Mouse (Mus musculus) CD4-positive naive resting alpha-beta T cell, adult 76 days (primary cell): ENCODE data around the gene Olfr1328. TPM values are rescaled to one million over a fixed set of nuclear protein-coding genes. Genes with fewer than 3 reads are reported as not detected.

Experiments used
- total RNA-seq: library from RNA; stranded (reverse); gene quantifications from one replicate; pipeline ENCODE4 v1.2.4, GENCODE M21; 2023

Olfr1328 gene
- not detected for total RNA-seq

DNA sequence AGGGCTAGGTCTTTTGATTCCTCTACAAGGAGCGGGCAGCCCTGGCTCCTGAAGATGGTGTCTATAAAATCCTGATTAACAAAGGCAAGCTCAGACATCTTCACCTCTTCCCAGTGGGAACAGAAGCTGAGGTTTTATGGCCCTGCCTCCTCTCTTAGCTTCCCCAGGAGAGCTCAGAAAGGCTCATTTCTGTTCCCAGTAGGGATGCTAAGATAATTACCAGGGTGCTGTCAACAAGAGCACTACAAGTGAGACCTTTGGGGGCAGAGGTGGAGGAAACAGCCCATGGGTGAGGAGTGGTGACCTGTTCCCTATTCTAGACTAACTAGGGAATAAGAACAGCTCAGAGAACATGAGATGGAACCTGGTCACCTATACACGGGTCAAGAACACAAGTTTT lies at the start of gene Olfr1328:
Gene Olfr1328, minus strand, starts transcription at position 101 of the 400 bp plus-strand sequence.

DNA sequence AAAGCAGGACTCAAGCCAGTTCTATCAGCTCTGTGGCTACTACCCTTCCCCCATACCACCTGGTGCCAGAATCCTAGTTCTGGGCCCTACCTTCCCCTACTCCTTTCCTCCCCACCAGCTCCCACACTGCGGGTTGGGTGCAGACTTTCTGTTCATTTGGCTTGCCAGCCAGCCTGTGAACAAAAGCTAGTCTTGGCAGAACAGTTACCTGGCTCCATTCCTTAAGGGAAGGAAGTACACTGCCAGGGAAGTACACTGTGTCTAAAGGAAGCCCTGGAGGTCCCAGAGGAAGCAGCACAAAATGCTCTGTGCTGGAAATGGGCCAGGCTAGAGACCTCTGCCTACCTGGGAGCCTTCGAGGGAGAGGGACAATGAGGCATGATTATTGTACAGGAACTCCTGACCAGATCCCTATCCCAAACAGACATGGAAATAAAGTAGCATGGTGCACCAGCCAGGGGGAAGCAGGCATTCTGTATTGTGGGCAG lies 22.8 kb upstream of the Olfr1328 start, which contains the start of gene Lao1:
Gene Lao1, plus strand, starts transcription at position 438 of the 488 bp plus-strand sequence.

GRCm38 (mm10) chr4:118917365-118917764 lies 21.0 kb downstream of the Olfr1328 start, which contains the start of gene Olfr1329:
TSS of gene Olfr1329 (minus strand) at chr4:118917465.

DNA sequence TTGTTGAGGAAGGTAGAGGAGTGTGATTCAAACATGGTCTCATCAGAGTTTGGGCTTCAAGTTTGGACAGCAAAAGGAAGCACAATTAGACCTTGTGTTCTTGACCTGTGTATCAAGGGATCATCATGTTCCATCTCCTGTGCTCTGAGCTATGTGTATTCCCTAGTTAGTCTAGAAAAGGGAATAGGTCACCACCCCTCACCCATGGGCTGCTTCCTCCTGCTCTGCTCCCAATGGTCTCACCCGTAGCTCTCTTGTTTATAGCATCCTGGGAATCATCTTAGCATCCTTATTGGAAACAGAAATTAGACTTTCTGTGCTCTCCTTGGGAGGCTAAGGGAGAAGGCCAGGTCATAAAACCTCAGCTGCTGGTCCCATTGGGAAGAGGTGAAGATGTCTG lies 50.1 kb downstream of the Olfr1328 start, which contains the start of gene Olfr1330:
Gene Olfr1330, plus strand, starts transcription at position 301 of the 400 bp plus-strand sequence.

Other genes starting within 250 kb of the Olfr1328 start
- not detected for gene Olfr1342, start 245.9 kb downstream of the Olfr1328 start, total RNA-seq
- gene Olfr1341, start 235.1 kb downstream of the Olfr1328 start, total RNA-seq: not detected
- not detected for gene Olfr1340, start 218.5 kb downstream of the Olfr1328 start, total RNA-seq
- not detected for gene Olfr1339, start 206.4 kb downstream of the Olfr1328 start, total RNA-seq
- not detected for gene Olfr1338, start 179.9 kb downstream of the Olfr1328 start, total RNA-seq
- gene Olfr1337, start 156.0 kb downstream of the Olfr1328 start, total RNA-seq: not detected
- not detected for gene Olfr1335, start 128.7 kb downstream of the Olfr1328 start, total RNA-seq
- gene Olfr1333, start 102.3 kb downstream of the Olfr1328 start, total RNA-seq: not detected
- gene Olfr1331, start 74.0 kb downstream of the Olfr1328 start, total RNA-seq: not detected
- not detected for gene Olfr1330, start 50.0 kb downstream of the Olfr1328 start, total RNA-seq
- gene Olfr1329, start 21.1 kb downstream of the Olfr1328 start, total RNA-seq: not detected
- not detected for gene Lao1, start 23.0 kb upstream of the Olfr1328 start, total RNA-seq
- 41.3 TPM for gene Slc2a1, start 170.1 kb upstream of the Olfr1328 start, total RNA-seq
- gene Zfp691, start 235.6 kb upstream of the Olfr1328 start, total RNA-seq: 4.4 TPM